Mouse (Mus musculus) layer of hippocampus, adult 9-10 months (tissue): Measurements from ENCODE around the gene Sbno2.

ENCODE experiments used
- DNase-seq: peaks from one replicate; pipeline ENCODE4 v3.0.0; 2022; ENCODE audit warnings: low spot score

Gene Sbno2

DNA sequence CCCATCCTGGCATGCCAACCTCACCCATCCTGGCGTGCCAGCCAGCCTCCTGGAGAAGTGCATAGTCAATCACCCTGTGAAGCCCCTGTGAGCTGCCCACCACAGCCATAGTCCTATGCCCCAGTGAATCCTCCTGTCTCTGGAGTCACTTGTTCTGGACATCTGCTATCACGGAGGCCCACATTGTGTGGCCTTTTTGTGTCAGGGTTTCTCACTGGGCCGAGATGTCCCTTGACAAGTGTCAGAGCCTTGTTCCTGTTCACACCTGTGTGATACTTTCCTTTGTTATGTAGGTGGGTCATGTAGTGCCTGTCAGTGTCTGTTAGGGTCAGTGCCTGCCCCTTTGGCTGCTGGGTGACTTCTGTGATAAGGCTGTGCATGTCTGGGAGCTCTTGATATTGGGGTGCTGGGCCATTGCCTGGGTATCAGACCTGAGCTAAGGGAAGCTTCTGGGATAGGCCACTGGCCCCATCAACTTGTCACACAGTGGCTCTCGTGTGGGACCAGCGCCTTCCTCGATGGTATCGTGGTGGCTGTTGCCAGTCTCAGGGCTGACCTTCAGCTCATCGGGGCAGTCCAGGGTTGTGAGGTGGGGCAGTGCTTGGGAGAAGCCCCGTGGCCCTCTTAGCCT is 18.7 kb upstream of the Sbno2 start:
- DNase-seq, result no peak

DNA sequence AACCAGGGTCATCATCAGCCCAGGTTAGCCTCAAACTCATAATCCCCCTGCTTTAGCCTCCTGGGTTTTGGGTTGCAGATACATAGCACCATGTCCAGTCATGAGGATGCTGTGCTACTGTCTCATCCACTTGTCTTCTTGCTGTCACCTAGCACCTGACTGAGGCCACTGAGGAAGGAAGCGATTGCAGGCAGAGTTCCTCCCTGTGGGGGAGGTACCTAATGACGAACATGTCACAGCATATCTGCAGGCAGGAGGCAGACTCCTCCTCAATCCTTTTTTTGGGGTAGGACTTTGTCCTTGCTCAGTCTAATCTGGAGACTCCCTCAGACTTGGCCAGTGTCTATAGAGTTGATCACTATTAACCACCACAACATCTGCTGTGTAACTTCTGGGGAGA is 16.3 kb upstream of the Sbno2 start:
- DNase-seq, result no peak

GRCm38 (mm10) chr10:80120146-80120545 is 14.8 kb upstream of the Sbno2 start:
- DNase-seq, result no peak

DNA sequence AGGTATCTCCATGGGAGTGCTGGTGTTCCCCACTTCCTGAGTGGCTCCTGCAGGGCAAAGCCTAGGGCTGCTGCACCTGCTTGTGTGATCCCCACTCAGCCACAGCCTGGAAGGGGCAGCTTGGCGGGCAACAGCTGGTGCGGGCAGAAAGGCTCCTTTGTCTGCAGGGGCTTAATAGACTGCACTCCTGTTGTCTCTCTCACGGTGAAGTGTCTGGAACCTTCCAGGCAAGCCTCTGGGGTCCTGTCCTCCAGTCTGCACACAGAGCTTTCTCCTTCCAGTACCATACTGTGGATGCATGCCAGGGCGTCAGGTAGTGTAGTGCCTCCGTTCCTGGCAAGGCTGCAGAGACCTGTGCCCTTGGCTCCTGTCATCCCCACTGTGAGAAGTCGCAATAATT is 13.2 kb upstream of the Sbno2 start:
- DNase-seq, result no peak

- no peak for DNase-seq
Observed at GRCm38 (mm10) chr10:80117736-80118135, 12.4 kb upstream of the Sbno2 start.

- DNase-seq, result no peak
Observed at GRCm38 (mm10) chr10:80116927-80117691, 11.7 kb upstream of the Sbno2 start.

DNA sequence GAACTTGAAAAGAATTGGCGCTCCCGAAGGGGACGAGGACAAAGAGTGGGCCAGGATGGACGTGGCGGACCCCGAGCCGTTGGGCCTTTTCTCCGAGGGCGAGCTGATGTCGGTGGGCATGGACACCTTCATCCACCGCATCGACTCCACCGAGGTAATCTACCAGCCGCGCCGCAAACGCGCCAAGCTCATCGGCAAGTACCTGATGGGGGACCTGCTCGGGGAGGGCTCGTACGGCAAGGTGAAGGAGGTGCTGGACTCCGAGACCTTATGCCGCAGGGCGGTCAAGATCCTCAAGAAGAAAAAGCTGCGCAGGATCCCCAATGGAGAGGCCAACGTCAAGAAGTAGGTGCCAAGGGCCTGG is 11.2 kb upstream of the Sbno2 start:
- DNase-seq, result no peak

- no peak for DNase-seq
Observed at GRCm38 (mm10) chr10:80115944-80116335, 10.6 kb upstream of the Sbno2 start.

DNA sequence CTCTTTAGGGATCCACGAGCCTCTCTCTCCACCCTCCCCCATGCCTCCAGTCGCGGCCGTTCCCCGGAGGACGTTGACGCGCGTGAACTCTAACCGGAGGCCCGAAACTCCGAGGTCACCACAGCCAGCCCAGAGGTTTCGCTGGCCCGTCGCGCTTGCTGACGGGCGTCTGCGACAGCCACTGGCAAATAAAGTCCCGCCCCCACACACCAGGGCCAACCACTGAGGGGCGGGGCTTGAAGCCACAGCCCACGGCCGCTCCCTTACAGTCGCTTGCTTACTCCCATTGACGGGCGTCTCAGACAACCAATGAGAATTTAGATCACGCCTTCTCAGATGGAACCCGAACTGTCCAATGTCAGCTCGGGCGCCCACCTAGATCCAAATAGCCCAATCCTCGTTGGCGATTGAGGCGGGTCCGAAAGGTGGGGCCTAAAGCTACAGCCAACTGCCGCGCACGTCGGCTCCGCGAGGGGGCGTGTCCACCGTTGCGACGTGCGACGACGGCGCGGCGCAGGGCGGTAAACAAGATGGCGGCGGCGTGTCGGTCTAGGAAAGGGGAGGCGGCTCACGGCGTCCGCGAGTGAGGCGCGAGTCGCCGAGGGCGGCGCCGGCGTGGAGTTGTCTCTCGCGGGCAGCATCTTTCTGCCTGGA is 10.0 kb upstream of the Sbno2 start, which contains the start of gene Stk11:
TSS of gene Stk11 (plus strand) at position 514 of the 654 bp plus-strand sequence.
- peak; percentile 99 for DNase-seq

GRCm38 (mm10) chr10:80114341-80115284 is 9.2 kb upstream of the Sbno2 start:
- peak; percentile 84 for DNase-seq

DNA sequence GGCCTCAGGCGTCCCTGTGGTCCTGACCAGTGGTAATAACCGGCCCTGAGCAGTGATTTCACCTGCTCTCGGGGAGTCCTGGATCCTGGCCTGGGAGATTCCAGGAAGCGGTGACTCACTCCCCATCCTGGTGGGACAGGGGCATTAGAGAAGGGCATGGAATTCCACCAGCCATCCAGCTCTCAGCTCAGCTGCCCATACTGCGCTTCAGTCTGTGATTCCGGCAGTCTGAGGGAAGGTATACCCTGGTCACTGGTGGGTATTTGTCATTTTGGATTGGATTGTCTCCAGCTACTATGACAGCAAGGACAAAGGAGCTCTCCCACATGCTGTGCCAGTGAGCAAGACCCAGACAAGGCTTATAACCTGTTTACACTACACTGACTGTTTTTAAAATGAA is 2.3 kb upstream of the Sbno2 start:
- no peak for DNase-seq

- no peak for DNase-seq
Observed at GRCm38 (mm10) chr10:80105926-80106325, 555 bp upstream of the Sbno2 start.

DNA sequence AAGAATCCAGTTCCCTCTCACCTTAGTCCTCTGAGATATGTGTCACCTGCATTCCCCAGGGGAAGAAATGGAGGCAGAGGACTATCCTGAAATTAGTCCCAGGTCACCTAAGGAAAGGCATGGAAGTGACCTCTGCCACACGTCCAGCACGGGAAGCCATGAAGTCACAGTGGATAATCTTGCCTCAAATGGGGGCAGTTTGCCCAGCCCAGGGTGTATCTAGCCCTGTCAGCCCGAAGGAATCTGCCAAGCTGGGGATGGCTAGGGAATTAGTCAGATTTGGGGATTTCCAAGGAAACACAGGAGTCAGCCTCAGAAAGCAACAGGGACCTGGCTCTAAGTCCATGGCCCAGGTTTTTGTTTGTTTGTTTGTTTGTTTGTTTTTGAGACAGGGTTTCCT is 1.2 kb downstream of the Sbno2 start:
- DNase-seq, result no peak

GRCm38 (mm10) chr10:80103032-80103431 is 2.3 kb downstream of the Sbno2 start:
- no peak for DNase-seq

GRCm38 (mm10) chr10:80102216-80102915 is 3.0 kb downstream of the Sbno2 start:
- no peak for DNase-seq

GRCm38 (mm10) chr10:80100982-80101381 is 4.4 kb downstream of the Sbno2 start:
- no peak for DNase-seq

DNA sequence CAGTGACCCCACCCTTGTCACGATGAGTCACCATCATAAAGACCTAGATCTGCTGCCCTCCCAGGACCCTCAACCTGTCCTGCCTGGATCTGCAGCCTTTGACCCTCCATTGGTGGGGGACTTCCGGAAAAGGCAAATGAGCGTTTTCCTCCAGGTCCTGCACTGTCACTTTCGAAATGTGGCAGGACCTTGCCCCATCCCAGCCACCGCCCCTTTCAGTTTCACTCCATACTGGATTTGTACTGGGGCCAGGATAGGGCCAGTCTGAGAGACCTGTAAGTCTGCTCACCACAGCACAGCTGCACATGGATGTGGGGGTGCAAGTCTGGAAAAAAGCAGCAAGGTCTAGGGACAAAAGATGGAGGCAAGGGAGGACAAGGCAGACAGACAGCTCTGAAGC is 6.7 kb downstream of the Sbno2 start:
- no peak for DNase-seq

DNA sequence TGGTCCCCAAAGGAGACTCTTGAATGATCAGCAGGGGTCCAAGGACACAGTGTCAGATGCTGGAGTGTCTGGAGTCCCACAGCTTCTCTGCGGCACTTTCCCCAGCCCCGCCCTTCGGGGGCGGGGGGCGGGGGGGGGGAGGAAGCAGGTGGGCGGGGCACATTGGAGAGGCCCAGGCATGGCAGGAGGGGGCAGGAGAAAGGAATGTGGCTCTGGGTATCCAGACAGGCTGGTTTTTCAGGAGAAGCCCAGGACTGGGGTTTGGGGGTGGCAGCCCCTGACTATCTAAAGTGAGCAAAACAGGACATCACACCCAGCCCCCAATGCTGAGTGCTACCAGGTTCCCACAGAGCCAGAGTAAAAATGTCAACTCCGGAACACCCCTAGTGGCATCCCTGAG is 8.1 kb downstream of the Sbno2 start:
- no peak for DNase-seq

- DNase-seq, result no peak
Observed at GRCm38 (mm10) chr10:80095547-80095946, 9.8 kb downstream of the Sbno2 start.

DNA sequence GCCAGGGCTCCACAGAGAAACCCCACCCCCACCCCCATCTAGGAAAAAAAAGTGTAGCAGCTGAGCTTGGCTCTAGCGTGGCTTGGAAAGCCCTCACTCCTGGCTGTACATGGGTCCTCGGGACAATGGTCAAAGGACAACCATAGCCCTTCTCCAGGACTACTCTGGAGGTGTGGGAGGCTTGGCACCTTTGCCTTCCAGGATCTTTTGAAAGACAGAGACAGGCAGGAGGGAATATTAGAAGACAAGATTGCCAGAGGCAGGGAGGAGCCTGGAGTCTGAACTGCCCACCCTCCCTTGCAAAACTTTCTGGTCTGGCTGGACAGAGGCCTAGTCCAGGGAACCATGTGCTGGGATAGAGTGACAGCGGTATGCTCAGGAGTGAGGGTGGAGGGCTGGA is 10.7 kb downstream of the Sbno2 start:
- DNase-seq, result no peak

DNA sequence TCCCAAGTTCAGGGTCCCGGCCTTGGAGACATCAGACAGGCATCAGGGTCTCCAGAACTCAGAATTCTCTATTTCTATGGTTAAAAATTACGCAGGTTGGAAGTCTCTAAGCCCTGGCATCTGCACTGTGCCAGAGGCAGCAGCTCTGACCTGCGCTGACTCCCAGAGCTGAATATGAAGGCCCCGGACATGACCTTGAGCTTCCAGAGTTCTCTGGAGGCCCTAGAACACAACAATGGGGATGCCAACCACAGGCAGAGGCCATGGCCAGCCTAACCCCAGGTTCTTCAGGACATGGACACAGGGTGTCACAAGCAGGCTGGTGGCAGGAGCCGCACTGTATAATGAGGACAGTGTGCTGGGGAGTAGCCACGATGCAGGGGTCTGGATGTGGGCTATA is 11.3 kb downstream of the Sbno2 start:
- DNase-seq, result no peak

DNA sequence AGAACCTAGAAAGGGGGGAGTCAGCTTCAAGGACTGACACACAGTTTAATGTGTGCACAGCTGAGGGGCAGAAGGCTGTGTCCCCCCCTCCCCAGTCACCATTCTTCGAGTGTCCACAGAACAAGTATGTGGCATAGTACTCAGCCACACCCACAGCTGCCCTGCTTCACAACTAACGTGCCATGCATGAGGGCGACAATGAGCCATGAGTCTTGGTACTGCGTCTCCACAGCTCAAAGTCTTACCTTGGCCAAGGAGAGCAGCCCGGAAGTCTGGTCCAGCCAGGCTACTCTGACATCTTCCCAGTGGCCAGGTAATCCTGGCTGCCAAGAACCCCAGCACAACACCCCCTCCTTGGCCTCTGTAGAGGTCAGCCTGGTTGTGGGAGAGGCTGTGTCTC is 12.7 kb downstream of the Sbno2 start:
- DNase-seq, result no peak
